Comparison of ENCODE assay signal across 14 mouse cellular contexts in genomic region chr16:72861707-72862277, GRCm38 (mm10).
DNase-seq lines count a peak whose midpoint lies in the region; ATAC-seq and TF ChIP-seq lines count a peak whose summit lies in the region.
"Had no signal": no experiment of that assay in that cellular context is flagged by ENCODE, and none has a peak within 500 bp of the region (broad histone marks: within the 10 kb centered on the region; RNA-seq: fewer than 3 reads in every experiment).

No protein-coding gene starts in this region.

- no peak overlapping the region for H3K27ac ChIP-seq in kidney, postnatal 0 days
- no peak overlapping the region for H3K27ac ChIP-seq in limb, embryonic 14.5 days (replicated peaks; ENCODE audit: low read depth, low read length)
- H3K27ac ChIP-seq: heart, adult 2 months; hindbrain, embryonic 14.5 days; liver, embryonic 15.5 days; stomach, embryonic 15.5 days had no signal

- no peaks in the 10 kb centered on the region for H3K36me3 ChIP-seq in kidney, postnatal 0 days (ENCODE audit: insufficient read depth, low read length)
- no peaks in the 10 kb centered on the region for H3K36me3 ChIP-seq in limb, embryonic 14.5 days (ENCODE audit: control insufficient read depth, insufficient read depth, low read length)
- H3K36me3 ChIP-seq: liver, embryonic 15.5 days; stomach, embryonic 15.5 days had no signal

- DNase-seq in cerebellum, adult 11-12 months: peak; percentile 12
- no peak for DNase-seq in cerebellum, adult 9-11 months
- DNase-seq in kidney, postnatal 0 days (ENCODE audit: low spot score): peak; percentile 24
- no peak for DNase-seq in kidney, adult 8-10 months
- DNase-seq in embryo, embryonic 11 days: peak; percentile 44
- DNase-seq in limb, embryonic 14.5 days (ENCODE audit: low spot score): peak; percentile 92
- DNase-seq in kidney, adult 9 months: no peak
- no peak for DNase-seq in adrenal gland, postnatal 25 days
- DNase-seq: heart, adult 2 months; thymus, postnatal 25 days had no signal

- H3K27me3 ChIP-seq in kidney, postnatal 0 days (ENCODE audit: insufficient read depth, low read length): no peaks in the 10 kb centered on the region
- no peaks in the 10 kb centered on the region for H3K27me3 ChIP-seq in limb, embryonic 14.5 days (ENCODE audit: control insufficient read depth, insufficient read depth, low read length)
- H3K27me3 ChIP-seq: liver, embryonic 15.5 days; stomach, embryonic 15.5 days had no signal

- no peak overlapping the region for H3K9ac ChIP-seq in kidney, postnatal 0 days (ENCODE audit: low read depth, low read length)
- no peak overlapping the region for H3K9ac ChIP-seq in limb, embryonic 14.5 days (ENCODE audit: low read depth, low read length, severe bottlenecking)
- H3K9ac ChIP-seq: hindbrain, embryonic 14.5 days; liver, embryonic 15.5 days; stomach, embryonic 15.5 days had no signal

- no peak for TF ChIP-seq CTCF in kidney, postnatal 0 days (IDR thresholded peaks at IDR 0.05; ENCODE audit: low read depth)

- WGBS in kidney, postnatal 0 days: 60% methylated on average over 7 of the region's 7 CpGs
- WGBS in limb, embryonic 14.5 days: 16% methylated on average over 7 of the region's 7 CpGs

- no peaks in the 10 kb centered on the region for H3K4me1 ChIP-seq in kidney, postnatal 0 days (replicated peaks; ENCODE audit: insufficient read depth, low read length)
- peaks cover 29% of the 10 kb centered on the region for H3K4me1 ChIP-seq in limb, embryonic 14.5 days (ENCODE audit: control insufficient read depth, insufficient read depth, low read length)
- H3K4me1 ChIP-seq: liver, embryonic 15.5 days; stomach, embryonic 15.5 days had no signal

- TF ChIP-seq POLR2A in limb, embryonic 14.5 days (IDR thresholded peaks at IDR 0.05; ENCODE audit: borderline replicate concordance, extremely low read depth, insufficient read depth, insufficient read length): no peak

- H3K4me2 ChIP-seq in kidney, postnatal 0 days (ENCODE audit: low read length): no peak overlapping the region
- peak overlapping the region; percentile 16; the same call in 1 of the 2 replicates for H3K4me2 ChIP-seq in limb, embryonic 14.5 days (replicated peaks; ENCODE audit: low read depth, low read length, severe bottlenecking)
- H3K4me2 ChIP-seq: hindbrain, embryonic 14.5 days; liver, embryonic 15.5 days; stomach, embryonic 15.5 days had no signal

- no peak for ATAC-seq in kidney, postnatal 0 days (replicated peaks; ENCODE audit: low FRiP score, low read depth)
- ATAC-seq in limb, embryonic 14.5 days (ENCODE audit: low FRiP score, low read depth): peak; percentile 83
- ATAC-seq: midbrain, embryonic 16.5 days had no signal

- no peaks in the 10 kb centered on the region for H3K9me3 ChIP-seq in kidney, postnatal 0 days (replicated peaks; ENCODE audit: low read length)
- H3K9me3 ChIP-seq in limb, embryonic 14.5 days (ENCODE audit: control insufficient read depth, low read length): no peaks in the 10 kb centered on the region
- H3K9me3 ChIP-seq: liver, embryonic 15.5 days; stomach, embryonic 15.5 days had no signal

- H3K4me3 ChIP-seq in kidney, postnatal 0 days (replicated peaks; ENCODE audit: low read depth, low read length): no peak overlapping the region
- no peak overlapping the region for H3K4me3 ChIP-seq in limb, embryonic 14.5 days (replicated peaks; ENCODE audit: low read length)
- H3K4me3 ChIP-seq: heart, adult 2 months; liver, embryonic 15.5 days; stomach, embryonic 15.5 days had no signal

Comparison
In these comparisons a context has a peak if more than half of its experiments do, and no peak if none do; other contexts are left out.
1. DNase-seq: peak in cerebellum, adult 11-12 months (single experiment), kidney, postnatal 0 days (single experiment), embryo, embryonic 11 days (single experiment) and limb, embryonic 14.5 days (single experiment); none in cerebellum, adult 9-11 months (single experiment), kidney, adult 8-10 months (0 of 2), kidney, adult 9 months (single experiment) and adrenal gland, postnatal 25 days (single experiment).